Mouse (Mus musculus) lung, embryonic 16.5 days (tissue): ENCODE results near the gene Thbs2. TPM values are rescaled to one million over a fixed set of nuclear protein-coding genes. Genes with fewer than 3 reads are reported as not detected.

Source experiments
- ATAC-seq: fragments of 200-750 bp; cut with Nextera tagmentation; 2 replicates; pipeline ENCODE4 v1.8.0; 2017; ENCODE audit warnings: low read depth, mild to moderate bottlenecking, moderate library complexity
- H3K27ac ChIP-seq: fragments of 300-500 bp; sonication (generic); 2 replicates; pipeline ENCODE4 v1.5.1; 2014; ENCODE audit warnings: mild to moderate bottlenecking, control low read depth, low read length
- H3K27me3 ChIP-seq: fragments of 300-500 bp; sonication (generic); 2 replicates; pipeline ENCODE4 v1.6.1; 2014; ENCODE audit warnings: low read depth, low read length, mixed read lengths; ENCODE audit not compliant: control insufficient read depth, insufficient read depth
- H3K36me3 ChIP-seq: fragments of 300-500 bp; sonication (generic); 2 replicates; pipeline ENCODE4 v1.6.1; 2014; ENCODE audit warnings: low read length; ENCODE audit not compliant: control insufficient read depth, insufficient read depth
- H3K4me1 ChIP-seq: fragments of 300-500 bp; sonication (generic); replicated peaks from 2 replicates; pipeline ENCODE4 v1.6.1; 2014; ENCODE audit warnings: low read length, mixed read lengths; ENCODE audit not compliant: control insufficient read depth, insufficient read depth
- H3K4me2 ChIP-seq: fragments of 300-500 bp; sonication (generic); 2 replicates; pipeline ENCODE4 v1.6.1; 2014; ENCODE audit warnings: low read depth, low read length, control low read depth
- H3K4me3 ChIP-seq: fragments of 300-500 bp; sonication (generic); 2 replicates; pipeline ENCODE4 v1.5.1; 2014; ENCODE audit warnings: mild to moderate bottlenecking, low read length, control low read depth
- H3K9ac ChIP-seq: fragments of 300-500 bp; sonication (generic); 2 replicates; pipeline ENCODE4 v1.6.1; 2014; ENCODE audit warnings: low read length, control low read depth
- H3K9me3 ChIP-seq: fragments of 300-500 bp; sonication (generic); 2 replicates; pipeline ENCODE4 v1.6.1; 2016; ENCODE audit warnings: low read length; ENCODE audit not compliant: control insufficient read depth
- WGBS: fragments of 180-500 bp; shearing (Covaris S2); extraction: QIAGEN DNeasy Blood & Tissue Kit; methylation state at CpG from one replicate; pipeline ENCODE4 v1.1.7; 2014; 5-methylcytosine and 5-hydroxymethylcytosine counted together
- polyA plus RNA-seq: library from polyadenylated mRNA; unstranded; fragments of >200 nt; fragmentation: Nextera tagmentation; extraction: Ambion mirVana; gene quantifications from 2 replicates; pipeline ENCODE4 v1.2.1, GENCODE M21; 2015

Gene Thbs2
- polyA plus RNA-seq, 1 experiment from 2014 or later: 31.5 TPM

GRCm38 (mm10) chr17:14659746-14660145, 34.3 kb downstream of the Thbs2 start:
- Histone ChIP-seq H3K4me1 (peaks cover 6% of the 10 kb centered on the region), H3K4me2 (no peak overlapping the region), H3K27ac (no peak overlapping the region), H3K9ac (no peak overlapping the region), H3K36me3 (no peaks in the 10 kb centered on the region), H3K27me3 (no peaks in the 10 kb centered on the region), H3K9me3 (no peaks in the 10 kb centered on the region), H3K4me3 (no peak overlapping the region)
- ATAC-seq: no peak
- 67% methylated on average over 4 of the region's 4 CpGs for WGBS

DNA sequence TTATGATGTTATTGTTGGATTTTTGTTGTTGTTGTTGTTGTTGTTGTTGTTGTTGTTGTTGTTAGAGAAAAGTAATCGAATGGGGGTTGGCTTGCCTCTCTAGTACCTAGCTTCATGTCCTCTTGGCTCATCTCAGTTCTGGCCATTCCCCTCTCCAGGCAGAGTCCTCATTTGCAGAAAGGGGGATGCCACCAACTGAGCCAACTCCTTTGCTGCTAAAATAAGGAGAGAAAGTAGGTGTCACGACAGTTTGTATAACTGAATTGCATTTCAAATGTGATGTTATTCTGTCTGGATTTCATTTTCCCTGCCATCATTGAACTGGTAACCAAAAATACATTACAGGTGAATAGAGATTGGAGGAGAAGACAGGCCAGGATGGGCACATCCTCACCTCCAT, 35.9 kb downstream of the Thbs2 start:
- no peaks in the 10 kb centered on the region for H3K36me3 ChIP-seq
- no peak overlapping the region for H3K4me3 ChIP-seq
- no peak overlapping the region for H3K27ac ChIP-seq
- H3K27me3 ChIP-seq: no peaks in the 10 kb centered on the region
- no peak overlapping the region for H3K4me2 ChIP-seq
- WGBS: 81% methylated on average over 2 of the region's 2 CpGs
- no peak overlapping the region for H3K9ac ChIP-seq
- H3K9me3 ChIP-seq: no peaks in the 10 kb centered on the region
- peaks cover 8% of the 10 kb centered on the region for H3K4me1 ChIP-seq
- ATAC-seq: no peak

- Histone ChIP-seq H3K27ac (no peak overlapping the region), H3K4me2 (no peak overlapping the region), H3K9ac (no peak overlapping the region), H3K4me1 (peaks cover 8% of the 10 kb centered on the region), H3K36me3 (no peaks in the 10 kb centered on the region), H3K4me3 (no peak overlapping the region), H3K9me3 (no peaks in the 10 kb centered on the region), H3K27me3 (no peaks in the 10 kb centered on the region)
- no peak for ATAC-seq
Observed at GRCm38 (mm10) chr17:14657123-14657522, 36.9 kb downstream of the Thbs2 start.

GRCm38 (mm10) chr17:14654981-14655380, 39.1 kb downstream of the Thbs2 start:
- H3K4me1 ChIP-seq: peaks cover 8% of the 10 kb centered on the region
- H3K4me2 ChIP-seq: no peak overlapping the region
- no peak overlapping the region for H3K4me3 ChIP-seq
- ATAC-seq: peak; percentile 63
- no peaks in the 10 kb centered on the region for H3K27me3 ChIP-seq
- H3K36me3 ChIP-seq: no peaks in the 10 kb centered on the region
- no peaks in the 10 kb centered on the region for H3K9me3 ChIP-seq
- H3K27ac ChIP-seq: no peak overlapping the region
- 66% methylated on average over 3 of the region's 3 CpGs for WGBS
- no peak overlapping the region for H3K9ac ChIP-seq

DNA sequence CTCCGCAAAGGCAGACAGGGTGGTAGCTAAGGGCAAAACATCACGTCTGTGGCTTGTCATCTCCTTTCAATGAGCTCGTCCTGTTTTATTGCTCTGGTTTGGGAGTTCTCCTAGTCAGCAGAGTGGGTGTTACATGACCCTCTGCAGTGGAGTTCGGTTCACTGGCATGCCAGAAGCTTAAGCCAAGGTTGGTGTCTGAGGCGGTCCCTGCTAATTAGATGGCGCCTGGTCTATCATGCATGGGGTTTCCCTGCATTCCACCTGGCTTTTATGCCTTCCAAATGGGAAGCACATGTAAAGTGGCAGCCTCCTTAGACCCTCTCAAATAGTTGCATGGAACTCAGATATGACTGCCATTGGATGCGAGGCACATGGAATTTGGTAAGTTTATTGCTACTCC, 42.0 kb downstream of the Thbs2 start:
- Histone ChIP-seq H3K4me1 (peaks cover 8% of the 10 kb centered on the region), H3K9ac (no peak overlapping the region), H3K27me3 (no peaks in the 10 kb centered on the region), H3K9me3 (no peaks in the 10 kb centered on the region), H3K4me2 (no peak overlapping the region), H3K27ac (no peak overlapping the region), H3K36me3 (no peaks in the 10 kb centered on the region), H3K4me3 (no peak overlapping the region)
- 75% methylated on average over 7 of the region's 7 CpGs for WGBS
- no peak for ATAC-seq

GRCm38 (mm10) chr17:14647996-14648640, 45.9 kb downstream of the Thbs2 start:
- Histone ChIP-seq H3K9ac (no peak overlapping the region), H3K9me3 (no peaks in the 10 kb centered on the region), H3K4me2 (no peak overlapping the region), H3K27ac (no peak overlapping the region), H3K36me3 (no peaks in the 10 kb centered on the region), H3K4me1 (no peaks in the 10 kb centered on the region), H3K4me3 (no peak overlapping the region), H3K27me3 (no peaks in the 10 kb centered on the region; the same call in 1 of the 2 replicates)
- 64% methylated on average over 4 of the region's 4 CpGs for WGBS
- no peak for ATAC-seq

- H3K9me3 ChIP-seq: no peaks in the 10 kb centered on the region
- 69% methylated on average over 3 of the region's 3 CpGs for WGBS
- no peaks in the 10 kb centered on the region for H3K36me3 ChIP-seq
- ATAC-seq: no peak
- no peaks in the 10 kb centered on the region; the same call in 1 of the 2 replicates for H3K27me3 ChIP-seq
- no peak overlapping the region for H3K4me2 ChIP-seq
- no peak overlapping the region for H3K4me3 ChIP-seq
- peaks cover 16% of the 10 kb centered on the region for H3K4me1 ChIP-seq
- H3K27ac ChIP-seq: no peak overlapping the region
- no peak overlapping the region for H3K9ac ChIP-seq
Observed at GRCm38 (mm10) chr17:14643996-14644395, 50.0 kb downstream of the Thbs2 start.

GRCm38 (mm10) chr17:14640351-14641115, 53.5 kb downstream of the Thbs2 start:
- Histone ChIP-seq H3K4me2 (peak overlapping the region; percentile 32; the same call in 1 of the 2 replicates), H3K4me3 (peak overlapping the region; percentile 22; the same call in 1 of the 2 replicates), H3K27me3 (no peaks in the 10 kb centered on the region), H3K9me3 (no peaks in the 10 kb centered on the region), H3K27ac (peak overlapping the region; percentile 92), H3K36me3 (no peaks in the 10 kb centered on the region), H3K9ac (peak overlapping the region; percentile 36; the same call in 1 of the 2 replicates), H3K4me1 (peaks cover 16% of the 10 kb centered on the region)
- 36% methylated on average over 15 of the region's 15 CpGs for WGBS
- peak; percentile 98 for ATAC-seq

GRCm38 (mm10) chr17:14635546-14636323, 58.3 kb downstream of the Thbs2 start:
- H3K4me3 ChIP-seq: no peak overlapping the region
- no peak overlapping the region for H3K27ac ChIP-seq
- H3K9ac ChIP-seq: no peak overlapping the region
- no peaks in the 10 kb centered on the region for H3K9me3 ChIP-seq
- peaks cover 10% of the 10 kb centered on the region for H3K4me1 ChIP-seq
- no peaks in the 10 kb centered on the region for H3K36me3 ChIP-seq
- H3K27me3 ChIP-seq: no peaks in the 10 kb centered on the region
- 70% methylated on average over 8 of the region's 8 CpGs for WGBS
- ATAC-seq: no peak
- H3K4me2 ChIP-seq: no peak overlapping the region
